Mouse (Mus musculus): ENCODE measurements around the gene Capg. TPM values are rescaled to one million over a fixed set of nuclear protein-coding genes. Genes with fewer than 3 reads are reported as not detected.

Capg gene
- polyA plus RNA-seq, 1 experiment = 3.1 TPM

GRCm38 (mm10) chr6:72545377-72545776 is 1.2 kb downstream of the Capg start:
- TF ChIP-seq CTCF (IDR thresholded peaks at IDR 0.05; ENCODE audit: extremely low read depth, insufficient read depth, low read length) = no peak
- no peak for TF ChIP-seq POLR2A (IDR thresholded peaks at IDR 0.05; ENCODE audit: extremely low read depth, insufficient read depth, low read length)
- Histone ChIP-seq H3K27ac (ENCODE audit: insufficient read depth, low read length) (no peak overlapping the region), H3K4me3 (ENCODE audit: insufficient read depth, low read length) (no peak overlapping the region), H3K4me1 (ENCODE audit: control insufficient read depth, insufficient read depth, low read length) (no peaks in the 10 kb centered on the region; the same call in 1 of the 2 replicates)

- Histone ChIP-seq H3K4me1 (ENCODE audit: control insufficient read depth, insufficient read depth, low read length) (no peaks in the 10 kb centered on the region; the same call in 1 of the 2 replicates), H3K4me3 (ENCODE audit: insufficient read depth, low read length) (no peak overlapping the region), H3K27ac (ENCODE audit: insufficient read depth, low read length) (no peak overlapping the region)
- no peak for TF ChIP-seq POLR2A (IDR thresholded peaks at IDR 0.05; ENCODE audit: extremely low read depth, insufficient read depth, low read length)
- TF ChIP-seq CTCF (IDR thresholded peaks at IDR 0.05; ENCODE audit: extremely low read depth, insufficient read depth, low read length) = no peak
Observed at GRCm38 (mm10) chr6:72547121-72547520, 2.9 kb downstream of the Capg start.

- no peak overlapping the region for H3K4me3 ChIP-seq (ENCODE audit: insufficient read depth, low read length)
- H3K27ac ChIP-seq (ENCODE audit: insufficient read depth, low read length) = no peak overlapping the region
- H3K4me1 ChIP-seq (ENCODE audit: control insufficient read depth, insufficient read depth, low read length) = no peaks in the 10 kb centered on the region; the same call in 1 of the 2 replicates
- TF ChIP-seq CTCF (IDR thresholded peaks at IDR 0.05; ENCODE audit: extremely low read depth, insufficient read depth, low read length) (no peak), POLR2A (IDR thresholded peaks at IDR 0.05; ENCODE audit: extremely low read depth, insufficient read depth, low read length) (no peak)
Observed at GRCm38 (mm10) chr6:72547862-72548261, 3.7 kb downstream of the Capg start.

- peaks cover 3% of the 10 kb centered on the region; the same call in 1 of the 2 replicates for H3K4me1 ChIP-seq (ENCODE audit: control insufficient read depth, insufficient read depth, low read length)
- TF ChIP-seq POLR2A (IDR thresholded peaks at IDR 0.05; ENCODE audit: extremely low read depth, insufficient read depth, low read length) (no peak), CTCF (IDR thresholded peaks at IDR 0.05; ENCODE audit: extremely low read depth, insufficient read depth, low read length) (no peak)
- H3K27ac ChIP-seq (ENCODE audit: insufficient read depth, low read length) = no peak overlapping the region
- no peak overlapping the region for H3K4me3 ChIP-seq (ENCODE audit: insufficient read depth, low read length)
Observed at GRCm38 (mm10) chr6:72549041-72549580, 4.9 kb downstream of the Capg start.

- no peak overlapping the region for H3K27ac ChIP-seq (ENCODE audit: insufficient read depth, low read length)
- H3K4me1 ChIP-seq (ENCODE audit: control insufficient read depth, insufficient read depth, low read length) = peaks cover 3% of the 10 kb centered on the region; the same call in 1 of the 2 replicates
- TF ChIP-seq POLR2A (IDR thresholded peaks at IDR 0.05; ENCODE audit: extremely low read depth, insufficient read depth, low read length) (no peak), CTCF (IDR thresholded peaks at IDR 0.05; ENCODE audit: extremely low read depth, insufficient read depth, low read length) (no peak)
- no peak overlapping the region for H3K4me3 ChIP-seq (ENCODE audit: insufficient read depth, low read length)
Observed at GRCm38 (mm10) chr6:72550025-72550424, 5.8 kb downstream of the Capg start.

- Histone ChIP-seq H3K4me3 (ENCODE audit: insufficient read depth, low read length) (no peak overlapping the region), H3K4me1 (ENCODE audit: control insufficient read depth, insufficient read depth, low read length) (peaks cover 3% of the 10 kb centered on the region; the same call in 1 of the 2 replicates), H3K27ac (ENCODE audit: insufficient read depth, low read length) (no peak overlapping the region)
- no peak for TF ChIP-seq CTCF (IDR thresholded peaks at IDR 0.05; ENCODE audit: extremely low read depth, insufficient read depth, low read length)
Observed at GRCm38 (mm10) chr6:72550503-72551100, 6.4 kb downstream of the Capg start.

- TF ChIP-seq CTCF (IDR thresholded peaks at IDR 0.05; ENCODE audit: extremely low read depth, insufficient read depth, low read length) = no peak
- TF ChIP-seq POLR2A (IDR thresholded peaks at IDR 0.05; ENCODE audit: extremely low read depth, insufficient read depth, low read length) = 0 out of 2 replicates have a peak, but pooled peaks have one; percentile 38
- Histone ChIP-seq H3K4me3 (ENCODE audit: insufficient read depth, low read length) (peak overlapping the region; percentile 32), H3K4me1 (ENCODE audit: control insufficient read depth, insufficient read depth, low read length) (peaks cover 3% of the 10 kb centered on the region; the same call in 1 of the 2 replicates), H3K27ac (ENCODE audit: insufficient read depth, low read length) (peak overlapping the region; percentile 37)
Observed at GRCm38 (mm10) chr6:72552171-72553078, 8.2 kb downstream of the Capg start.

GRCm38 (mm10) chr6:72553079-72553412 is 8.9 kb downstream of the Capg start:
- H3K4me3 ChIP-seq (ENCODE audit: insufficient read depth, low read length) = peak overlapping the region; percentile 32
- H3K4me1 ChIP-seq (ENCODE audit: control insufficient read depth, insufficient read depth, low read length) = peaks cover 3% of the 10 kb centered on the region; the same call in 1 of the 2 replicates
- no peak for TF ChIP-seq POLR2A (IDR thresholded peaks at IDR 0.05; ENCODE audit: extremely low read depth, insufficient read depth, low read length)
- TF ChIP-seq CTCF (IDR thresholded peaks at IDR 0.05; ENCODE audit: extremely low read depth, insufficient read depth, low read length) = no peak
- peak overlapping the region; percentile 37 for H3K27ac ChIP-seq (ENCODE audit: insufficient read depth, low read length)

- H3K4me1 ChIP-seq (ENCODE audit: control insufficient read depth, insufficient read depth, low read length) = no peaks in the 10 kb centered on the region
- TF ChIP-seq POLR2A (IDR thresholded peaks at IDR 0.05; ENCODE audit: extremely low read depth, insufficient read depth, low read length) = no peak
- no peak for TF ChIP-seq CTCF (IDR thresholded peaks at IDR 0.05; ENCODE audit: extremely low read depth, insufficient read depth, low read length)
- no peak overlapping the region for H3K27ac ChIP-seq (ENCODE audit: insufficient read depth, low read length)
- no peak overlapping the region for H3K4me3 ChIP-seq (ENCODE audit: insufficient read depth, low read length)
Observed at GRCm38 (mm10) chr6:72560801-72561200, 16.6 kb downstream of the Capg start.
